Mouse (Mus musculus): Measurements from ENCODE around the gene Sspo. TPM values are rescaled to one million over a fixed set of nuclear protein-coding genes. Genes with fewer than 3 reads are reported as not detected.
"Not testable (repeated sequence)": the region's sequence is repeated elsewhere in the genome, so short reads cannot be mapped to it uniquely, and the experiment has no call there.

The Sspo gene
- polyA plus RNA-seq, 1 experiment from 2014 or later = 0.53 TPM

- ATAC-seq (ENCODE audit: low FRiP score, low TSS enrichment) = no peak
- WGBS = 23% methylated on average over 8 of the region's 8 CpGs
- H3K27ac ChIP-seq (ENCODE audit: low read depth, low read length) = no peak overlapping the region
These were observed 45.2 kb downstream of the Sspo start for GRCm38 (mm10) chr6:48493136-48493730.

GRCm38 (mm10) chr6:48497521-48497920, 49.5 kb downstream of the Sspo start:
- no peaks in the 10 kb centered on the region for H3K9me3 ChIP-seq (ENCODE audit: control insufficient read depth, low read length)
- H3K27ac ChIP-seq (ENCODE audit: low read depth, low read length) = no peak overlapping the region
- H3K36me3 ChIP-seq (ENCODE audit: control insufficient read depth, insufficient read depth, low read length) = no peaks in the 10 kb centered on the region
- ATAC-seq (ENCODE audit: low FRiP score, low TSS enrichment) = no peak
- no peak overlapping the region for H3K4me2 ChIP-seq (replicated peaks; ENCODE audit: low read depth, low read length)
- H3K4me1 ChIP-seq (ENCODE audit: control insufficient read depth, insufficient read depth, low read length) = no peaks in the 10 kb centered on the region
- no peak overlapping the region for H3K4me3 ChIP-seq (ENCODE audit: low read length)
- WGBS = 89% methylated on average over 4 of the region's 4 CpGs
- H3K27me3 ChIP-seq (ENCODE audit: control insufficient read depth, insufficient read depth, low read length) = no peaks in the 10 kb centered on the region
- no peak overlapping the region for H3K9ac ChIP-seq (ENCODE audit: low read depth, low read length)

More at GRCm38 (mm10) chr6:48493136-48493730, 45.2 kb downstream of the Sspo start:
- H3K4me2 ChIP-seq (replicated peaks; ENCODE audit: low read depth, low read length) = no peak overlapping the region
- H3K36me3 ChIP-seq (ENCODE audit: control insufficient read depth, insufficient read depth, low read length) = no peaks in the 10 kb centered on the region
- peaks cover 4% of the 10 kb centered on the region; the same call in 1 of the 2 replicates for H3K4me1 ChIP-seq (ENCODE audit: control insufficient read depth, insufficient read depth, low read length)
- no peak overlapping the region for H3K9ac ChIP-seq (ENCODE audit: low read depth, low read length)
- H3K4me3 ChIP-seq (ENCODE audit: low read length) = no peak overlapping the region
- H3K27me3 ChIP-seq (ENCODE audit: control insufficient read depth, insufficient read depth, low read length) = no peaks in the 10 kb centered on the region
- no peaks in the 10 kb centered on the region for H3K9me3 ChIP-seq (ENCODE audit: control insufficient read depth, low read length)

- Histone ChIP-seq H3K27ac (ENCODE audit: low read depth, low read length) (no peak overlapping the region), H3K36me3 (ENCODE audit: control insufficient read depth, insufficient read depth, low read length) (peaks cover 5% of the 10 kb centered on the region; the same call in 1 of the 2 replicates), H3K4me2 (replicated peaks; ENCODE audit: low read depth, low read length) (no peak overlapping the region), H3K9ac (ENCODE audit: low read depth, low read length) (no peak overlapping the region), H3K4me1 (ENCODE audit: control insufficient read depth, insufficient read depth, low read length) (peaks cover 3% of the 10 kb centered on the region; the same call in 1 of the 2 replicates), H3K9me3 (ENCODE audit: control insufficient read depth, low read length) (no peaks in the 10 kb centered on the region), H3K27me3 (ENCODE audit: control insufficient read depth, insufficient read depth, low read length) (no peaks in the 10 kb centered on the region), H3K4me3 (ENCODE audit: low read length) (peak overlapping the region; percentile 56)
- WGBS = 11% methylated on average over 2 of the region's 2 CpGs
- ATAC-seq (ENCODE audit: low FRiP score, low TSS enrichment) = peak; percentile 33; the same call in 1 of the 2 replicates
These were observed 55.8 kb downstream of the Sspo start for GRCm38 (mm10) chr6:48503847-48504240.

- under 1% methylated on average over 26 of the region's 26 CpGs for WGBS
- no peaks in the 10 kb centered on the region for H3K27me3 ChIP-seq (ENCODE audit: control insufficient read depth, insufficient read depth, low read length)
- peak overlapping the region; percentile 56 for H3K4me3 ChIP-seq (ENCODE audit: low read length)
- H3K36me3 ChIP-seq (ENCODE audit: control insufficient read depth, insufficient read depth, low read length) = peaks cover 5% of the 10 kb centered on the region; the same call in 1 of the 2 replicates
- ATAC-seq (ENCODE audit: low FRiP score, low TSS enrichment) = peak; percentile 97
- H3K4me1 ChIP-seq (ENCODE audit: control insufficient read depth, insufficient read depth, low read length) = peaks cover 3% of the 10 kb centered on the region; the same call in 1 of the 2 replicates
- peak overlapping the region; percentile 87 for H3K4me2 ChIP-seq (replicated peaks; ENCODE audit: low read depth, low read length)
- no peaks in the 10 kb centered on the region for H3K9me3 ChIP-seq (ENCODE audit: control insufficient read depth, low read length)
- peak overlapping the region; percentile 55 for H3K9ac ChIP-seq (ENCODE audit: low read depth, low read length)
- peak overlapping the region; percentile 21; the same call in 1 of the 2 replicates for H3K27ac ChIP-seq (ENCODE audit: low read depth, low read length)
These were observed 56.3 kb downstream of the Sspo start for GRCm38 (mm10) chr6:48504241-48504854.

GRCm38 (mm10) chr6:48508087-48508486, 60.1 kb downstream of the Sspo start:
- H3K36me3 ChIP-seq (ENCODE audit: control insufficient read depth, insufficient read depth, low read length) = peaks cover 17% of the 10 kb centered on the region; the same call in 1 of the 2 replicates
- ATAC-seq (ENCODE audit: low FRiP score, low TSS enrichment) = no peak
- no peak overlapping the region for H3K9ac ChIP-seq (ENCODE audit: low read depth, low read length)
- no peak overlapping the region for H3K4me2 ChIP-seq (replicated peaks; ENCODE audit: low read depth, low read length)
- no peak overlapping the region for H3K4me3 ChIP-seq (ENCODE audit: low read length)
- H3K4me1 ChIP-seq (ENCODE audit: control insufficient read depth, insufficient read depth, low read length) = peaks cover 3% of the 10 kb centered on the region; the same call in 1 of the 2 replicates
- whole genome bisulfite sequencing = 69% methylated on average over 4 of the region's 4 CpGs
- H3K27ac ChIP-seq (ENCODE audit: low read depth, low read length) = no peak overlapping the region
- H3K27me3 ChIP-seq (ENCODE audit: control insufficient read depth, insufficient read depth, low read length) = no peaks in the 10 kb centered on the region
- no peaks in the 10 kb centered on the region for H3K9me3 ChIP-seq (ENCODE audit: control insufficient read depth, low read length)

- Histone ChIP-seq H3K4me1 (ENCODE audit: control insufficient read depth, insufficient read depth, low read length) (no peaks in the 10 kb centered on the region), H3K4me3 (ENCODE audit: low read length) (no peak overlapping the region), H3K9me3 (ENCODE audit: control insufficient read depth, low read length) (no peaks in the 10 kb centered on the region), H3K36me3 (ENCODE audit: control insufficient read depth, insufficient read depth, low read length) (peaks cover 33% of the 10 kb centered on the region; the same call in 1 of the 2 replicates), H3K9ac (ENCODE audit: low read depth, low read length) (no peak overlapping the region), H3K4me2 (replicated peaks; ENCODE audit: low read depth, low read length) (no peak overlapping the region), H3K27me3 (ENCODE audit: control insufficient read depth, insufficient read depth, low read length) (no peaks in the 10 kb centered on the region), H3K27ac (ENCODE audit: low read depth, low read length) (no peak overlapping the region)
- no peak for ATAC-seq (ENCODE audit: low FRiP score, low TSS enrichment)
- 83% methylated on average over 4 of the region's 4 CpGs for WGBS
These were observed 62.4 kb downstream of the Sspo start for GRCm38 (mm10) chr6:48510426-48510825.

- whole genome bisulfite sequencing = 92% methylated on average over 7 of the region's 7 CpGs
- Histone ChIP-seq H3K4me3 (ENCODE audit: low read length) (no peak overlapping the region), H3K27ac (ENCODE audit: low read depth, low read length) (no peak overlapping the region), H3K9me3 (ENCODE audit: control insufficient read depth, low read length) (no peaks in the 10 kb centered on the region), H3K4me2 (replicated peaks; ENCODE audit: low read depth, low read length) (no peak overlapping the region), H3K4me1 (ENCODE audit: control insufficient read depth, insufficient read depth, low read length) (no peaks in the 10 kb centered on the region), H3K36me3 (ENCODE audit: control insufficient read depth, insufficient read depth, low read length) (peaks cover 39% of the 10 kb centered on the region; the same call in 1 of the 2 replicates), H3K9ac (ENCODE audit: low read depth, low read length) (no peak overlapping the region), H3K27me3 (ENCODE audit: control insufficient read depth, insufficient read depth, low read length) (no peaks in the 10 kb centered on the region)
- ATAC-seq (ENCODE audit: low FRiP score, low TSS enrichment) = no peak
These were observed 63.8 kb downstream of the Sspo start for GRCm38 (mm10) chr6:48511861-48512260.

- H3K9ac ChIP-seq (ENCODE audit: low read depth, low read length); H3K4me2 ChIP-seq (replicated peaks; ENCODE audit: low read depth, low read length); H3K36me3 ChIP-seq (ENCODE audit: control insufficient read depth, insufficient read depth, low read length); H3K27me3 ChIP-seq (ENCODE audit: control insufficient read depth, insufficient read depth, low read length); H3K4me3 ChIP-seq (ENCODE audit: low read length); ATAC-seq (ENCODE audit: low FRiP score, low TSS enrichment); H3K9me3 ChIP-seq (ENCODE audit: control insufficient read depth, low read length); H3K27ac ChIP-seq (ENCODE audit: low read depth, low read length); H3K4me1 ChIP-seq (ENCODE audit: control insufficient read depth, insufficient read depth, low read length): not testable (repeated sequence)
- 94% methylated on average over 12 of the region's 16 CpGs for WGBS
These were observed 76.9 kb downstream of the Sspo start for GRCm38 (mm10) chr6:48524882-48525281.

GRCm38 (mm10) chr6:48527901-48528300, 79.9 kb downstream of the Sspo start:
- no peak overlapping the region for H3K9ac ChIP-seq (ENCODE audit: low read depth, low read length)
- H3K36me3 ChIP-seq (ENCODE audit: control insufficient read depth, insufficient read depth, low read length) = peaks cover 11% of the 10 kb centered on the region; the same call in 1 of the 2 replicates
- no peak for ATAC-seq (ENCODE audit: low FRiP score, low TSS enrichment)
- no peak overlapping the region for H3K27ac ChIP-seq (ENCODE audit: low read depth, low read length)
- 88% methylated on average over 9 of the region's 9 CpGs for WGBS
- H3K4me2 ChIP-seq (replicated peaks; ENCODE audit: low read depth, low read length) = no peak overlapping the region
- H3K4me1 ChIP-seq (ENCODE audit: control insufficient read depth, insufficient read depth, low read length) = no peaks in the 10 kb centered on the region
- H3K27me3 ChIP-seq (ENCODE audit: control insufficient read depth, insufficient read depth, low read length) = no peaks in the 10 kb centered on the region
- H3K9me3 ChIP-seq (ENCODE audit: control insufficient read depth, low read length) = no peaks in the 10 kb centered on the region
- no peak overlapping the region for H3K4me3 ChIP-seq (ENCODE audit: low read length)

Measured in kidney, embryonic 14.5 days (tissue).